In genomic region chr12:73481705-73482104, GRCm38 (mm10) we compare ENCODE assay signal across 20 mouse cellular contexts.
"Had no signal": no experiment of that assay in that cellular context is flagged by ENCODE, and none has a peak within 500 bp of the region (broad histone marks: within the 10 kb centered on the region; RNA-seq: fewer than 3 reads in every experiment).

No protein-coding gene starts in this region.

- H3K4me1 ChIP-seq: liver, embryonic 12.5 days; liver, embryonic 15.5 days; megakaryocyte, embryonic 14.5 days had no signal

- H3K4me3 ChIP-seq: kidney, embryonic 15.5 days; limb, embryonic 12.5 days; limb, embryonic 15.5 days; liver, embryonic 12.5 days; liver, embryonic 15.5 days; megakaryocyte, embryonic 14.5 days; midbrain, embryonic 10.5 days; midbrain, embryonic 13.5 days; myocyte; neural tube, embryonic 13.5 days had no signal

- DNase-seq: kidney, adult 8-10 months; kidney, postnatal 14 days; kidney, postnatal 4 days; left cerebral cortex, postnatal 4 days; lung, adult 2 months; retina, postnatal 1 day; thymus, adult 2 months; thymus, postnatal 14 days; thymus, postnatal 4 days had no signal

- H3K27ac ChIP-seq: kidney, embryonic 15.5 days; limb, embryonic 12.5 days; limb, embryonic 15.5 days; liver, embryonic 12.5 days; liver, embryonic 15.5 days; midbrain, embryonic 10.5 days; midbrain, embryonic 13.5 days; neural tube, embryonic 13.5 days; stomach, postnatal 0 days had no signal
